Mouse (Mus musculus) liver, adult 2 months (tissue): ENCODE measurements at regions not wholly inside any gene's neighbourhood (a gene's known extent, or its start where the extent isn't known, plus 50 kb on each side); places are given as distances from the start of the nearest gene placed in this dataset.

ENCODE experiments used
- DNase-seq: peaks from one replicate; pipeline ENCODE4 v3.0.0-alpha.2; 2011; ENCODE audit warnings: low read depth, low spot score; ENCODE audit errors: extremely low read depth
- H3K27ac ChIP-seq: fragments of 200-500 bp; replicated peaks from 2 replicates; pipeline ENCODE4 v1.5.1; 2012; ENCODE audit warnings: low read depth, mild to moderate bottlenecking, control low read depth, inconsistent platforms, low read length; ENCODE audit not compliant: insufficient read depth
- H3K27me3 ChIP-seq: fragments of 200-500 bp; 2 replicates; pipeline ENCODE4 v1.6.1; 2012; ENCODE audit warnings: mild to moderate bottlenecking, moderate library complexity, low read length, inconsistent platforms; ENCODE audit not compliant: control insufficient read depth, insufficient read depth
- H3K36me3 ChIP-seq: fragments of 200-500 bp; 2 replicates; pipeline ENCODE4 v1.6.1; 2012; ENCODE audit warnings: low read length, inconsistent platforms; ENCODE audit not compliant: control insufficient read depth, insufficient read depth
- H3K4me1 ChIP-seq: fragments of 200-500 bp; 2 replicates; pipeline ENCODE4 v1.6.1; 2011; ENCODE audit warnings: low read length; ENCODE audit not compliant: control insufficient read depth, insufficient read depth
- H3K4me3 ChIP-seq: fragments of 200-500 bp; 2 replicates; pipeline ENCODE4 v1.5.1; 2011; ENCODE audit warnings: low read depth, mild to moderate bottlenecking, control low read depth, low read length, moderate library complexity; ENCODE audit not compliant: insufficient read depth
- H3K79me2 ChIP-seq: fragments of 200-500 bp; 2 replicates; pipeline ENCODE4 v1.6.1; 2012; ENCODE audit warnings: inconsistent platforms, mild to moderate bottlenecking, low read length, moderate library complexity; ENCODE audit not compliant: control insufficient read depth, insufficient read depth
- H3K9ac ChIP-seq: fragments of 200-500 bp; 2 replicates; pipeline ENCODE4 v1.6.1; 2012; ENCODE audit warnings: low read depth, mild to moderate bottlenecking, control low read depth, inconsistent platforms, low read length
- CTCF ChIP-seq: fragments of 200-500 bp; IDR thresholded peaks from 2 replicates; pipeline ENCODE4 v1.5.1; 2011; ENCODE audit warnings: low read depth, low read length, control low read depth
- POLR2A ChIP-seq: fragments of 200-500 bp; IDR thresholded peaks from 2 replicates; pipeline ENCODE4 v1.6.1; 2011; ENCODE audit warnings: low read length, control low read depth; ENCODE audit not compliant: insufficient read depth; ENCODE audit errors: extremely low read depth
- WGBS: fragments of 180-500 bp; shearing (Covaris S2); methylation state at CpG from one replicate; pipeline ENCODE4 v1.1.7; 2018; 5-methylcytosine and 5-hydroxymethylcytosine counted together

- H3K9ac ChIP-seq, result no peak overlapping the region
- DNase-seq, result peak; percentile 96
- H3K79me2 ChIP-seq, result no peaks in the 10 kb centered on the region
- WGBS, result 17% methylated on average over 9 of the region's 9 CpGs
- H3K27ac ChIP-seq, result peak overlapping the region; percentile 78
- TF ChIP-seq POLR2A (no peak), CTCF (no peak)
- peaks cover 11% of the 10 kb centered on the region; the same call in 1 of the 2 replicates for H3K4me1 ChIP-seq
- no peaks in the 10 kb centered on the region for H3K36me3 ChIP-seq
- H3K27me3 ChIP-seq, result no peaks in the 10 kb centered on the region
- H3K4me3 ChIP-seq, result no peak overlapping the region
Observed at GRCm38 (mm10) chr5:74121861-74122630, 53.8 kb upstream of the Usp46 start.

- H3K9ac ChIP-seq, result peak overlapping the region; percentile 73
- no peaks in the 10 kb centered on the region for H3K79me2 ChIP-seq
- no peaks in the 10 kb centered on the region for H3K27me3 ChIP-seq
- no peaks in the 10 kb centered on the region for H3K36me3 ChIP-seq
- peak overlapping the region; percentile 39; the same call in 1 of the 2 replicates for H3K27ac ChIP-seq
- 58% methylated on average over 32 of the region's 32 CpGs for WGBS
- TF ChIP-seq POLR2A, result no peak
- peak overlapping the region; percentile 70 for H3K4me3 ChIP-seq
- DNase-seq, result peak; percentile 67
- H3K4me1 ChIP-seq, result peaks cover 11% of the 10 kb centered on the region; the same call in 1 of the 2 replicates
Observed at GRCm38 (mm10) chr5:74126015-74126896, 58.0 kb upstream of the Usp46 start.

GRCm38 (mm10) chr5:74127518-74127917 is 59.3 kb upstream of the Usp46 start:
- DNase-seq, result peak; percentile 63
- WGBS, result 35% methylated on average over 6 of the region's 6 CpGs
- no peaks in the 10 kb centered on the region for H3K36me3 ChIP-seq

GRCm38 (mm10) chr5:74129636-74130035 is 61.4 kb upstream of the Usp46 start:
- TF ChIP-seq POLR2A (no peak), CTCF (no peak)
- Histone ChIP-seq H3K79me2 (no peaks in the 10 kb centered on the region), H3K36me3 (no peaks in the 10 kb centered on the region), H3K4me3 (no peak overlapping the region), H3K27ac (no peak overlapping the region), H3K9ac (no peak overlapping the region), H3K27me3 (no peaks in the 10 kb centered on the region), H3K4me1 (no peaks in the 10 kb centered on the region)
- DNase-seq, result no peak

More at GRCm38 (mm10) chr5:74127518-74127917, 59.3 kb upstream of the Usp46 start:
- TF ChIP-seq POLR2A (no peak), CTCF (0 out of 2 replicates have a peak, but pooled peaks have one; percentile 1)
- H3K27ac ChIP-seq, result no peak overlapping the region
- no peaks in the 10 kb centered on the region for H3K27me3 ChIP-seq
- H3K79me2 ChIP-seq, result no peaks in the 10 kb centered on the region
- peaks cover 5% of the 10 kb centered on the region; the same call in 1 of the 2 replicates for H3K4me1 ChIP-seq
- no peak overlapping the region for H3K4me3 ChIP-seq
- H3K9ac ChIP-seq, result no peak overlapping the region

GRCm38 (mm10) chr5:74132671-74133070 is 62.4 kb upstream of the Rasl11b start:
- DNase-seq, result no peak
- H3K36me3 ChIP-seq, result no peaks in the 10 kb centered on the region
- no peaks in the 10 kb centered on the region for H3K4me1 ChIP-seq
- no peak for TF ChIP-seq CTCF
- TF ChIP-seq POLR2A, result no peak
- H3K27ac ChIP-seq, result no peak overlapping the region
- H3K27me3 ChIP-seq, result no peaks in the 10 kb centered on the region
- H3K9ac ChIP-seq, result no peak overlapping the region
- H3K4me3 ChIP-seq, result no peak overlapping the region
- 80% methylated on average over 8 of the region's 8 CpGs for WGBS
- no peaks in the 10 kb centered on the region for H3K79me2 ChIP-seq
